Mouse (Mus musculus): Measurements from ENCODE around the gene Cpox.

The Cpox gene

GRCm38 (mm10) chr16:58702329-58702932 is 32.3 kb downstream of the Cpox start:
- no peak for DNase-seq

- DNase-seq: peak; percentile 56
These were observed 33.5 kb downstream of the Cpox start for GRCm38 (mm10) chr16:58703382-58704124.

GRCm38 (mm10) chr16:58704999-58705398 is 34.9 kb downstream of the Cpox start:
- no peak for DNase-seq

GRCm38 (mm10) chr16:58707276-58707905 is 37.3 kb downstream of the Cpox start:
- no peak for DNase-seq

GRCm38 (mm10) chr16:58708601-58709475 is 38.7 kb downstream of the Cpox start:
- no peak for DNase-seq

GRCm38 (mm10) chr16:58709536-58709935 is 39.4 kb downstream of the Cpox start:
- DNase-seq: no peak

- no peak for DNase-seq
These were observed 42.1 kb downstream of the Cpox start for GRCm38 (mm10) chr16:58712221-58712620.

GRCm38 (mm10) chr16:58713128-58713527 is 43.0 kb downstream of the Cpox start:
- no peak for DNase-seq

GRCm38 (mm10) chr16:58715018-58715417 is 44.9 kb downstream of the Cpox start:
- DNase-seq: no peak

- no peak for DNase-seq
These were observed 48.6 kb downstream of the Cpox start, which contains the start of gene Gpr15 for GRCm38 (mm10) chr16:58718666-58719120. Gene Gpr15 (minus strand): TSS chr16:58719070.

GRCm38 (mm10) chr16:58722292-58722691 is 52.2 kb downstream of the Cpox start:
- no peak for DNase-seq

GRCm38 (mm10) chr16:58726680-58727476 is 56.8 kb downstream of the Cpox start:
- no peak for DNase-seq

- peak; percentile 97 for DNase-seq
These were observed 57.5 kb downstream of the Cpox start, which contains the start of gene Cldnd1 for GRCm38 (mm10) chr16:58727477-58728131. Gene Cldnd1 (plus strand): TSS chr16:58727910.

- no peak for DNase-seq
These were observed 58.1 kb downstream of the Cpox start for GRCm38 (mm10) chr16:58728176-58728671.

- no peak for DNase-seq
These were observed 68.1 kb downstream of the Cpox start for GRCm38 (mm10) chr16:58738205-58738604.

- DNase-seq: no peak
These were observed 68.7 kb downstream of the Cpox start for GRCm38 (mm10) chr16:58738800-58739199.

GRCm38 (mm10) chr16:58740751-58741150 is 70.7 kb downstream of the Cpox start:
- DNase-seq: peak; percentile 58

GRCm38 (mm10) chr16:58746715-58747114 is 76.6 kb downstream of the Cpox start:
- DNase-seq: no peak

- DNase-seq: no peak
These were observed 81.2 kb downstream of the Cpox start for GRCm38 (mm10) chr16:58751314-58751713.

- DNase-seq: no peak
These were observed 86.1 kb downstream of the Cpox start for GRCm38 (mm10) chr16:58756191-58756590.

GRCm38 (mm10) chr16:58763076-58763475 is 93.0 kb downstream of the Cpox start, which contains the start of gene Olfr172:
Gene Olfr172 (minus strand): TSS chr16:58763176.
- DNase-seq: no peak
